Mouse (Mus musculus): ENCODE results near the gene Pfdn6. TPM values are rescaled to one million over a fixed set of nuclear protein-coding genes. Genes with fewer than 3 reads are reported as not detected.
"Not testable (repeated sequence)": the region's sequence is repeated elsewhere in the genome, so short reads cannot be mapped to it uniquely, and the experiment has no call there.

The Pfdn6 gene
- polyA plus RNA-seq, 1 experiment from 2014 or later = 113 TPM

GRCm38 (mm10) chr17:33954646-33955554 lies 14.8 kb upstream of the Pfdn6 start:
- Histone ChIP-seq H3K4me2 (peak overlapping the region; percentile 99), H3K9me3 (no peaks in the 10 kb centered on the region), H3K9ac (peak overlapping the region; percentile 93), H3K27ac (replicated peaks) (peak overlapping the region; percentile 92), H3K4me1 (peaks cover 54% of the 10 kb centered on the region), H3K27me3 (replicated peaks) (no peaks in the 10 kb centered on the region), H3K4me3 (peak overlapping the region; percentile 76), H3K36me3 (peaks cover 57% of the 10 kb centered on the region)
- no peak; the same call in 1 of the 2 replicates for ATAC-seq (ENCODE audit: extremely low read depth, insufficient number of reproducible peaks, low FRiP score, low TSS enrichment)
- WGBS = 1% methylated on average over 33 of the region's 33 CpGs

- H3K4me3 ChIP-seq = peak overlapping the region; percentile 76
- H3K4me1 ChIP-seq = peaks cover 60% of the 10 kb centered on the region
- H3K27me3 ChIP-seq (replicated peaks) = no peaks in the 10 kb centered on the region
- no peaks in the 10 kb centered on the region for H3K9me3 ChIP-seq
- H3K36me3 ChIP-seq = peaks cover 57% of the 10 kb centered on the region
- ATAC-seq (ENCODE audit: extremely low read depth, insufficient number of reproducible peaks, low FRiP score, low TSS enrichment) = no peak
- peak overlapping the region; percentile 93 for H3K9ac ChIP-seq
- peak overlapping the region; percentile 92 for H3K27ac ChIP-seq (replicated peaks)
- peak overlapping the region; percentile 99 for H3K4me2 ChIP-seq
- WGBS = 39% methylated on average over 5 of the region's 5 CpGs
Measured at GRCm38 (mm10) chr17:33953961-33954565, 13.9 kb upstream of the Pfdn6 start.

GRCm38 (mm10) chr17:33953310-33953709 lies 13.2 kb upstream of the Pfdn6 start:
- H3K27me3 ChIP-seq (replicated peaks) = no peaks in the 10 kb centered on the region
- peak overlapping the region; percentile 99 for H3K4me2 ChIP-seq
- peaks cover 60% of the 10 kb centered on the region for H3K4me1 ChIP-seq
- 75% methylated on average over 3 of the region's 3 CpGs for WGBS
- H3K4me3 ChIP-seq = peak overlapping the region; percentile 76
- H3K9me3 ChIP-seq = no peaks in the 10 kb centered on the region
- H3K9ac ChIP-seq = peak overlapping the region; percentile 93
- peaks cover 57% of the 10 kb centered on the region for H3K36me3 ChIP-seq
- ATAC-seq (ENCODE audit: extremely low read depth, insufficient number of reproducible peaks, low FRiP score, low TSS enrichment) = no peak
- H3K27ac ChIP-seq (replicated peaks) = no peak overlapping the region

GRCm38 (mm10) chr17:33952879-33953278 lies 12.7 kb upstream of the Pfdn6 start:
- peak overlapping the region; percentile 99 for H3K4me2 ChIP-seq
- no peak for ATAC-seq (ENCODE audit: extremely low read depth, insufficient number of reproducible peaks, low FRiP score, low TSS enrichment)
- no peaks in the 10 kb centered on the region for H3K27me3 ChIP-seq (replicated peaks)
- 76% methylated on average over 4 of the region's 4 CpGs for WGBS
- H3K4me1 ChIP-seq = peaks cover 60% of the 10 kb centered on the region
- 0 out of 2 replicates have a peak overlapping the region, but pooled peaks have one; percentile 76 for H3K4me3 ChIP-seq
- H3K9me3 ChIP-seq = no peaks in the 10 kb centered on the region
- H3K9ac ChIP-seq = peak overlapping the region; percentile 93
- H3K36me3 ChIP-seq = peaks cover 58% of the 10 kb centered on the region
- H3K27ac ChIP-seq (replicated peaks) = no peak overlapping the region

- not testable (repeated sequence) for H3K27me3 ChIP-seq (replicated peaks); ATAC-seq (ENCODE audit: extremely low read depth, insufficient number of reproducible peaks, low FRiP score, low TSS enrichment); H3K9me3 ChIP-seq
- peaks cover 63% of the 10 kb centered on the region for H3K36me3 ChIP-seq
- H3K4me3 ChIP-seq = peak overlapping the region; percentile 61
- peak overlapping the region; percentile 91 for H3K27ac ChIP-seq (replicated peaks)
- H3K9ac ChIP-seq = peak overlapping the region; percentile 81
- peak overlapping the region; percentile 99 for H3K4me2 ChIP-seq
- 70% methylated on average over 13 of the region's 13 CpGs for WGBS
- peaks cover 60% of the 10 kb centered on the region for H3K4me1 ChIP-seq
Measured at GRCm38 (mm10) chr17:33952015-33952414, 11.9 kb upstream of the Pfdn6 start.

GRCm38 (mm10) chr17:33951021-33951946 lies 11.1 kb upstream of the Pfdn6 start, which contains the start of gene B3galt4:
Gene B3galt4, minus strand, starts transcription at chr17:33951488.
- Histone ChIP-seq H3K4me3 (peak within 1 kb of the TSS; percentile 61), H3K36me3 (peaks cover 68% of the 10 kb centered on the region), H3K27me3 (replicated peaks) (no peaks in the 10 kb centered on the region), H3K4me2 (peak within 1 kb of the TSS; percentile 99), H3K4me1 (peaks cover 54% of the 10 kb centered on the region), H3K9ac (peak within 1 kb of the TSS; percentile 81), H3K27ac (replicated peaks) (peak within 1 kb of the TSS; percentile 91), H3K9me3 (no peaks in the 10 kb centered on the region)
- ATAC-seq (ENCODE audit: extremely low read depth, insufficient number of reproducible peaks, low FRiP score, low TSS enrichment) = peak; percentile 31; the same call in 1 of the 2 replicates
- under 1% methylated on average over 45 of the region's 45 CpGs for WGBS

- ATAC-seq (ENCODE audit: extremely low read depth, insufficient number of reproducible peaks, low FRiP score, low TSS enrichment) = no peak
- H3K4me1 ChIP-seq = peaks cover 53% of the 10 kb centered on the region
- H3K27ac ChIP-seq (replicated peaks) = peak overlapping the region; percentile 91; the same call in 1 of the 2 replicates
- 71% methylated on average over 10 of the region's 10 CpGs for WGBS
- peak overlapping the region; percentile 61 for H3K4me3 ChIP-seq
- H3K9me3 ChIP-seq = no peaks in the 10 kb centered on the region
- no peaks in the 10 kb centered on the region for H3K27me3 ChIP-seq (replicated peaks)
- peaks cover 79% of the 10 kb centered on the region for H3K36me3 ChIP-seq
- H3K4me2 ChIP-seq = peak overlapping the region; percentile 99
- H3K9ac ChIP-seq = peak overlapping the region; percentile 81
Measured at GRCm38 (mm10) chr17:33950131-33950625, 10.0 kb upstream of the Pfdn6 start.

GRCm38 (mm10) chr17:33948905-33949537 lies 8.9 kb upstream of the Pfdn6 start:
- 88% methylated on average over 19 of the region's 19 CpGs for WGBS

GRCm38 (mm10) chr17:33948090-33948904 lies 8.2 kb upstream of the Pfdn6 start:
- Histone ChIP-seq H3K4me3 (no peak overlapping the region), H3K27me3 (replicated peaks) (no peaks in the 10 kb centered on the region), H3K36me3 (peaks cover 82% of the 10 kb centered on the region), H3K4me2 (no peak overlapping the region), H3K27ac (replicated peaks) (no peak overlapping the region), H3K9ac (no peak overlapping the region; the same call in 1 of the 2 replicates), H3K9me3 (no peaks in the 10 kb centered on the region), H3K4me1 (peaks cover 38% of the 10 kb centered on the region)
- 86% methylated on average over 22 of the region's 22 CpGs for WGBS
- ATAC-seq (ENCODE audit: extremely low read depth, insufficient number of reproducible peaks, low FRiP score, low TSS enrichment) = no peak

More at GRCm38 (mm10) chr17:33948905-33949537, 8.9 kb upstream of the Pfdn6 start:
- H3K27ac ChIP-seq (replicated peaks) = no peak overlapping the region
- H3K4me2 ChIP-seq = no peak overlapping the region
- no peaks in the 10 kb centered on the region for H3K27me3 ChIP-seq (replicated peaks)
- H3K9me3 ChIP-seq = no peaks in the 10 kb centered on the region
- no peak for ATAC-seq (ENCODE audit: extremely low read depth, insufficient number of reproducible peaks, low FRiP score, low TSS enrichment)
- peaks cover 82% of the 10 kb centered on the region for H3K36me3 ChIP-seq
- no peak overlapping the region for H3K9ac ChIP-seq
- H3K4me1 ChIP-seq = peaks cover 45% of the 10 kb centered on the region
- no peak overlapping the region for H3K4me3 ChIP-seq
